Mouse (Mus musculus) regulatory T cell (primary cell): ENCODE results near the gene Fbxl14.

ENCODE experiments used
- in situ Hi-C: fragments of 300-600 bp; cut with MboI, MseI; formaldehyde crosslinking; loops from one replicate; pipeline ENCODE4 v1.15.1; 2025; ENCODE audit warnings: high pct_unique_total_duplicates

Fbxl14 gene

DNA sequence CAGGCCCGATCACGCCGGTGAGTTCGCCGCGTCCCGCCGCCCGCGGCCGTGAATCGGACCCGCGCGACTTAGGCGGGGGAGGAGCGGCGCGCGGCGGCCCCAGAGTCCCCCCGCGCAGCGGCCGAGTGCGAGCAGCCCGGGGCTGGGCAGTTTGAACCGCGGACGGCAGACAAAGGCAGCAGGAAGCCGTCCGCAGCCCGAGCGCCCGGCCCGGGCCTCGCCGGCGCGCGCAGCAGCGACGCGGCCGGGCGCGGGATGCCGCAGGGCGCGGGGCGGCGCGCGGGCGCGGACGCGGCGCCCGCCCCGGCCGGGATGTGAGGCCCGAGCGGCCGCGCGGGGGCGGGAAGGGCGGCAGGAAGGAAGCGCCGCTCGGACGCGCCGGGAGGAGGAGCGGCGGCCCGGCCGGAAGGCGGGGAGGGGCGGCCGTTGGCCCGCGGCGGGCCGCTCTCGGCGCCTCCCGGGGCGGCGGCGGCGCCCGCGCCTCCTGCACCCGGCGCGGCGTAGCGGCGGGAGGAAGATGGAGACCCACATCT, at the start of gene Fbxl14:
TSS of gene Fbxl14 (plus strand) at position 326 of the 533 bp plus-strand sequence.
- in situ Hi-C loops = no loop called here

- in situ Hi-C loops = no loop called here
These were observed 49.0 kb upstream of the Fbxl14 start for GRCm38 (mm10) chr6:119430508-119430907.

GRCm38 (mm10) chr6:119431751-119432324, 47.6 kb upstream of the Fbxl14 start:
- in situ Hi-C loops = no loop called here

- in situ Hi-C loops = no loop called here
These were observed 45.1 kb upstream of the Fbxl14 start for GRCm38 (mm10) chr6:119434394-119434793.

GRCm38 (mm10) chr6:119437894-119438761, 41.3 kb upstream of the Fbxl14 start:
- in situ Hi-C loops = no loop called here

GRCm38 (mm10) chr6:119442729-119443128, 36.7 kb upstream of the Fbxl14 start:
- in situ Hi-C loops = loop anchor here (5.0 kb wide), 2 partner anchors 95 to 345 kb away; no protein-coding TSS in a partner anchor

GRCm38 (mm10) chr6:119443742-119444645, 35.5 kb upstream of the Fbxl14 start:
- in situ Hi-C loops = loop anchor here (5.0 kb wide), 2 partner anchors 97 to 347 kb away; no protein-coding TSS in a partner anchor

GRCm38 (mm10) chr6:119445671-119446607, 33.5 kb upstream of the Fbxl14 start:
- in situ Hi-C loops = loop anchor here (5.0 kb wide), 3 partner anchors 49 to 219 kb away; partner anchors contain the start of gene Wnt5b

GRCm38 (mm10) chr6:119448321-119449059, 31.0 kb upstream of the Fbxl14 start:
- in situ Hi-C loops = loop anchor here (5.0 kb wide), 3 partner anchors 51 to 221 kb away; partner anchors contain the start of gene Wnt5b

GRCm38 (mm10) chr6:119449060-119449499, 30.4 kb upstream of the Fbxl14 start:
- in situ Hi-C loops = loop anchor here (5.0 kb wide), 3 partner anchors 52 to 222 kb away; partner anchors contain the start of gene Wnt5b

- in situ Hi-C loops = no loop called here
These were observed 28.2 kb upstream of the Fbxl14 start for GRCm38 (mm10) chr6:119450965-119451943.

- in situ Hi-C loops = no loop called here
These were observed 27.4 kb upstream of the Fbxl14 start for GRCm38 (mm10) chr6:119451981-119452499.

GRCm38 (mm10) chr6:119458166-119458565, 21.3 kb upstream of the Fbxl14 start:
- in situ Hi-C loops = no loop called here

- in situ Hi-C loops = no loop called here
These were observed 20.4 kb upstream of the Fbxl14 start for GRCm38 (mm10) chr6:119459041-119459440.

GRCm38 (mm10) chr6:119460391-119460790, 19.1 kb upstream of the Fbxl14 start:
- in situ Hi-C loops = no loop called here

DNA sequence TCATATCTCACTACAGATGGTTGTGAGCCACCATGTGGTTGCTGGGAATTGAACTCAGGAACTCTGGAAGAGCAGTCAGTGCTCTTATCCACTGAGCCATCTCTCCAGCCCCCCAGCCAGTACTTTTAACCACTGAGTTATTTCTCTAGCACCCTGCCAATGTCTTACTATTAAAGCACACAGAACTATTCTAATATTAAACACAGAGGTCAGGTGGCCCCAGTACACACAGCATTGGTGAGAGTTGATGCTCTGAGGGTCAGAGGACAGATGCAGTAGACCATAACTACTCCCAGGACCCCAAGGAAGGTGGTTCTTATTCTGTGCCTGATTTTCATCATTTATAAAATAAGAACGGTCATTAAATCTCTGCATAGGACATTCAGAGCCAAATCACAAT, 13.3 kb upstream of the Fbxl14 start:
- in situ Hi-C loops = no loop called here

- in situ Hi-C loops = no loop called here
These were observed 12.3 kb upstream of the Fbxl14 start for GRCm38 (mm10) chr6:119466921-119467784.
